Mouse (Mus musculus) B cell, adult 62 days (primary cell): ENCODE results near the gene BC034090. TPM values are rescaled to one million over a fixed set of nuclear protein-coding genes. Genes with fewer than 3 reads are reported as not detected.

Experiments
- total RNA-seq: library from RNA; stranded (reverse); gene quantifications from 4 replicates; pipeline ENCODE4 v1.2.4, GENCODE M21; 2023

BC034090 gene
- total RNA-seq: 0.21 TPM in 1 of 4 replicates, not detected in the others

DNA sequence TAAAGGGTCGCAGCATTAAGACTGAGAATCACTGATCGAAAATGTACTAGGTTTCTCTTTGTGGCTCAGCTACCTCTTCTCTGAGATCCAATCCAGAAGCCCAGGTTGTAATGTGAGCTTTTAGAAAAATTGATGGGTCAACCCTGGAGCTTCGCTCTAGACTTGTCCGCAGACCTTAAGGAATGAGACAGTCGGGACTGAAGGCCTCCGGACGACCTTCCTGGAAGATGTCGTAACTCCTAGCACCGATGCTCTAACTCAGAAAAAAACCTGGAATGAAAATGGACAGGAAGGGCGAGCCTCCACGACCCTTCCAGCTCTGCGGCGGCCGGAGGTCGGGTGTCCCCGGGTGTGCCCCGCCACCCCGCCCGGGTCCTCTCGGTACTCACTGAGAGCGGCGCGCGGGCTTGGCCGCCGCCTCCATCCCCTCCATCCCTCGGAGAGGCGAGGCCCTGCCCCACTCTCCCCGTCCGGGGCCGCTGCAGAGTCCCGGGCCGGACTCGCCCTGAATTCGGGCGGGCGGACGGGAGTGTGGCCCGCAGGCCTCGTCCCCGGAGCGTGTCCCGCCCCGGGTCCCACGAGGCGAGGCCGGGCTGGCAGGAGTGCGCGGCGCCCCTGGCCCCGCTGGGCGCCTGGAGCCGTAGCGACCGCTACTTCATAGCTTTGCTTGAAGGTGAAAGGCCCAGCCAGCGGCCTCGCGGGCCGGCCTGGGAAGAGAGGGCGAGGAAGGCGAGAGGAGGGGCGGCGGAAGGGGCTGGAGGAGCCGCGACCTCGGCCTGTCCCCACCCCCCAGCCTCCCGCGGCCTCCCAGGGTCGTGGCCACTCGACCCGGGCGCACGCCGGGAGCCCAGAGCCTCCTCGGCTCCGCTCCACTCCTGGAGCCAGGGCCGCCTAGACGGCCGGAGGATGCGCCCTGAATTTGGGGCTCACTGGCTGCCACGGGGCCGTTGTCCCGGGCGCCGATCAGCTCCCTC, at the start of gene BC034090:
Gene BC034090 (minus strand): TSS at position 648 of the 974 bp plus-strand sequence.

Other genes with a start within 250 kb of the BC034090 start
- 339 to 378 TPM (median 348 TPM) in 4 replicates for gene Ier5, start 144.8 kb downstream of the BC034090 start, total RNA-seq
- gene Mr1, start 97.6 kb downstream of the BC034090 start, total RNA-seq: 5.5 to 8.5 TPM (median 7.9 TPM) in 4 replicates
- 41.0 to 53.1 TPM (median 44.8 TPM) in 4 replicates for gene Stx6, start 85.7 kb downstream of the BC034090 start, total RNA-seq
- gene Xpr1, start 173.0 kb upstream of the BC034090 start, total RNA-seq: 60.5 to 69.1 TPM (median 65.7 TPM) in 4 replicates